Mouse (Mus musculus) neural tube, embryonic 13.5 days (tissue): Measurements from ENCODE around the gene Scn11a. TPM values are rescaled to one million over a fixed set of nuclear protein-coding genes. Genes with fewer than 3 reads are reported as not detected.

ENCODE experiments used
- ATAC-seq: fragments of 200-750 bp; cut with Nextera tagmentation; 2 replicates; pipeline ENCODE4 v1.8.0; 2017; ENCODE audit warnings: low read depth, mild to moderate bottlenecking, moderate TSS enrichment, moderate library complexity
- H3K27ac ChIP-seq: fragments of 300-500 bp; sonication (generic); replicated peaks from 2 replicates; pipeline ENCODE4 v1.5.1; 2015; ENCODE audit warnings: moderate library complexity, mild to moderate bottlenecking, inconsistent platforms
- H3K27me3 ChIP-seq: fragments of 300-500 bp; sonication (generic); 2 replicates; pipeline ENCODE4 v1.6.1; 2015; ENCODE audit warnings: mild to moderate bottlenecking, inconsistent platforms
- H3K36me3 ChIP-seq: fragments of 300-500 bp; sonication (generic); 2 replicates; pipeline ENCODE4 v1.6.1; 2015; ENCODE audit warnings: mild to moderate bottlenecking, inconsistent platforms
- H3K4me1 ChIP-seq: fragments of 300-500 bp; sonication (generic); replicated peaks from 2 replicates; pipeline ENCODE4 v1.6.1; 2015; ENCODE audit warnings: inconsistent platforms
- H3K4me2 ChIP-seq: fragments of 300-500 bp; sonication (generic); 2 replicates; pipeline ENCODE4 v1.6.1; 2015; ENCODE audit warnings: inconsistent platforms, mild to moderate bottlenecking, moderate library complexity
- H3K4me3 ChIP-seq: fragments of 300-500 bp; sonication (generic); 2 replicates; pipeline ENCODE4 v1.5.1; 2015; ENCODE audit warnings: mild to moderate bottlenecking, inconsistent platforms
- H3K9ac ChIP-seq: fragments of 300-500 bp; sonication (generic); 2 replicates; pipeline ENCODE4 v1.6.1; 2015; ENCODE audit warnings: moderate library complexity, mild to moderate bottlenecking, inconsistent platforms
- H3K9me3 ChIP-seq: fragments of 300-500 bp; sonication (generic); 2 replicates; pipeline ENCODE4 v1.6.1; 2016; ENCODE audit warnings: inconsistent platforms
- WGBS: fragments of 180-500 bp; shearing (Covaris S2); methylation state at CpG from one replicate; pipeline ENCODE4 v1.1.7; 2015; 5-methylcytosine and 5-hydroxymethylcytosine counted together
- polyA plus RNA-seq: library from polyadenylated mRNA; unstranded; fragments of >200 nt; fragmentation: Nextera tagmentation; extraction: Ambion mirVana; gene quantifications from 2 replicates; pipeline ENCODE4 v1.2.1, GENCODE M21; 2015

Gene Scn11a
- polyA plus RNA-seq, 1 experiment from 2014 or later: 0.35 TPM

- no peak overlapping the region for H3K9ac ChIP-seq
- ATAC-seq: no peak
- H3K27me3 ChIP-seq: no peaks in the 10 kb centered on the region
- no peaks in the 10 kb centered on the region for H3K9me3 ChIP-seq
- WGBS: 53% methylated on average over 9 of the region's 9 CpGs
- no peak overlapping the region for H3K27ac ChIP-seq
- H3K4me2 ChIP-seq: no peak overlapping the region
- no peak overlapping the region for H3K4me3 ChIP-seq
- no peaks in the 10 kb centered on the region for H3K36me3 ChIP-seq
- H3K4me1 ChIP-seq: no peaks in the 10 kb centered on the region
These were observed 32.8 kb downstream of the Scn11a start for GRCm38 (mm10) chr9:119792505-119792904.

- Histone ChIP-seq H3K9me3 (no peaks in the 10 kb centered on the region), H3K4me2 (no peak overlapping the region), H3K4me1 (0 out of 2 replicates have a peak, but pooled peaks cover 3% of the 10 kb centered on the region), H3K36me3 (no peaks in the 10 kb centered on the region), H3K9ac (no peak overlapping the region), H3K27me3 (no peaks in the 10 kb centered on the region), H3K27ac (no peak overlapping the region), H3K4me3 (no peak overlapping the region)
- ATAC-seq: no peak
- WGBS: 43% methylated on average over 3 of the region's 3 CpGs
These were observed 44.4 kb downstream of the Scn11a start for GRCm38 (mm10) chr9:119780901-119781300.

DNA sequence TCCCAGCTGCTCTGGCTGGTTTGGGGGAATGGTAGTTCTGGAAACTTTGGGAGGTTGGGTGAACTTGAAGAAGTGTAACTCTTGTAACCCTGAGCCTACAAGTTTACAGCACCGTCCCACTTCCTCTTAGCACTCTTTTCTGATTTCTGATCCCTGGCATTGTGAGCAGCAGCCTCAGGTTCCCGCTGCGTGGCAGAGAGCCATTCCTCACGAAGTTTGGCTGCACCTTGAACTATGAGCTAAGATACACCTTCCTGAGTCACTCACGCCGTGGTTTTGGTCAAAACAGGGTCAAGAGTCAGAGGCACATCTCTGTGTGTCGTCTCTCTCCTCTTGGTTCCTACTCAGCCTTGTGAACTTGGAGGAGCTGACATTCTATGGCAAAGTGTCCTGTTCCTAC is 48.6 kb downstream of the Scn11a start:
- Histone ChIP-seq H3K36me3 (no peaks in the 10 kb centered on the region), H3K4me1 (0 out of 2 replicates have a peak, but pooled peaks cover 3% of the 10 kb centered on the region), H3K4me3 (no peak overlapping the region), H3K9ac (no peak overlapping the region), H3K27me3 (no peaks in the 10 kb centered on the region), H3K4me2 (no peak overlapping the region), H3K9me3 (0 out of 2 replicates have a peak, but pooled peaks cover 2% of the 10 kb centered on the region), H3K27ac (no peak overlapping the region)
- no peak for ATAC-seq
- 86% methylated on average over 7 of the region's 7 CpGs for WGBS

DNA sequence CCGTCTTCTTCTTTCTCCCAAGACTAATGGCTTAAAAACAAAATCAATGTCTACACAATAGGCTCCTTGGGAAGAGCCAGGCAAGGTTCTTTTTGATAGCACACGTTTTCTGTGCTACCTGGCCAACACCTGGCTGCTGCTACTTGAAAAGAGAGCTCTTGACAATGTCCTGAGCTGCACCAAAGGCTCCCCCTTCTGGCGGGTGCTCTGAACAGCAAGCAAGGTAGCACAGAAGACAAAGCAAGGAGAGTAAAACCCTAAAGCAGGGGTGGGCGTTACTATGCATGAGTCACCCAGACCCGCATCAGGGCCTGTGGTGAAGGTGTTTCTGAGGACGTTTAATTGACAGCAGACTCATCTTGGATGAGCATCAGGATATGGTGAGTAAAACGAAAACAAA is 56.7 kb downstream of the Scn11a start:
- no peak overlapping the region for H3K4me2 ChIP-seq
- no peaks in the 10 kb centered on the region for H3K4me1 ChIP-seq
- no peaks in the 10 kb centered on the region for H3K9me3 ChIP-seq
- no peak overlapping the region for H3K9ac ChIP-seq
- no peaks in the 10 kb centered on the region for H3K27me3 ChIP-seq
- WGBS: 46% methylated on average over 7 of the region's 7 CpGs
- H3K36me3 ChIP-seq: no peaks in the 10 kb centered on the region
- no peak overlapping the region for H3K27ac ChIP-seq
- no peak overlapping the region for H3K4me3 ChIP-seq
- ATAC-seq: no peak

- H3K4me1 ChIP-seq: no peaks in the 10 kb centered on the region
- 84% methylated on average over 3 of the region's 3 CpGs for WGBS
- no peak overlapping the region for H3K4me2 ChIP-seq
- no peak for ATAC-seq
- H3K36me3 ChIP-seq: no peaks in the 10 kb centered on the region
- no peak overlapping the region for H3K9ac ChIP-seq
- no peaks in the 10 kb centered on the region for H3K27me3 ChIP-seq
- no peak overlapping the region for H3K4me3 ChIP-seq
- H3K9me3 ChIP-seq: peaks cover 10% of the 10 kb centered on the region; the same call in 1 of the 2 replicates
- H3K27ac ChIP-seq: no peak overlapping the region
These were observed 65.0 kb downstream of the Scn11a start for GRCm38 (mm10) chr9:119760226-119760625.

- peaks cover 14% of the 10 kb centered on the region; the same call in 1 of the 2 replicates for H3K9me3 ChIP-seq
- H3K9ac ChIP-seq: no peak overlapping the region
- no peak overlapping the region for H3K4me3 ChIP-seq
- 83% methylated on average over 1 of the region's 1 CpGs for WGBS
- no peak overlapping the region for H3K27ac ChIP-seq
- H3K36me3 ChIP-seq: no peaks in the 10 kb centered on the region
- H3K4me1 ChIP-seq: no peaks in the 10 kb centered on the region
- no peaks in the 10 kb centered on the region for H3K27me3 ChIP-seq
- no peak overlapping the region for H3K4me2 ChIP-seq
- no peak for ATAC-seq
These were observed 65.8 kb downstream of the Scn11a start for GRCm38 (mm10) chr9:119759457-119759856.

GRCm38 (mm10) chr9:119751507-119751906 is 73.7 kb downstream of the Scn11a start:
- H3K4me3 ChIP-seq: no peak overlapping the region
- no peak overlapping the region for H3K4me2 ChIP-seq
- no peak; the same call in 1 of the 2 replicates for ATAC-seq
- H3K27ac ChIP-seq: no peak overlapping the region
- no peaks in the 10 kb centered on the region for H3K4me1 ChIP-seq
- no peaks in the 10 kb centered on the region for H3K36me3 ChIP-seq
- H3K27me3 ChIP-seq: no peaks in the 10 kb centered on the region
- H3K9ac ChIP-seq: no peak overlapping the region
- peaks cover 11% of the 10 kb centered on the region for H3K9me3 ChIP-seq
- 19% methylated on average over 5 of the region's 5 CpGs for WGBS

GRCm38 (mm10) chr9:119749112-119749511 is 76.1 kb downstream of the Scn11a start:
- H3K36me3 ChIP-seq: no peaks in the 10 kb centered on the region
- H3K27ac ChIP-seq: no peak overlapping the region
- H3K4me3 ChIP-seq: no peak overlapping the region
- no peaks in the 10 kb centered on the region for H3K4me1 ChIP-seq
- H3K27me3 ChIP-seq: no peaks in the 10 kb centered on the region
- peaks cover 7% of the 10 kb centered on the region for H3K9me3 ChIP-seq
- no peak for ATAC-seq
- H3K9ac ChIP-seq: no peak overlapping the region
- no peak overlapping the region for H3K4me2 ChIP-seq
- 69% methylated on average over 9 of the region's 9 CpGs for WGBS

DNA sequence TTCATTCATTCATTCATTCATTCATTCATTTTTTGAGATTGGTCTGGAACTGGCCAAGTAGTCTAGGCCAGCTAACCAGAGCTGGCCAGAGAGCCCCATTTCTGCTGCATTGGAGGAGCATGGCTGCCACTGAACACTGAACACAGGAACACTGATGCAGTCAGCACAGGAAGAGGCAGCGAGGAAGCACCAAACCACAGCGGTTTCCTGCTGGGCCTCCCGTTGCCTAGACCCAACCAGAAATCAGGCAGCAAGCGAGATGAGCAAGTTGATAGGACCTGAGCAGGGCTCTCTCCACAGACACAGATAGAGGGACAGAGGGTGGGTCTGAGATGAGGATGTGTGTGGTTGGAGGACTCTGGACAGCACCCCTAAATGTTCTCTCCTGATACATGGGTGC is 81.4 kb downstream of the Scn11a start:
- Histone ChIP-seq H3K4me1 (no peaks in the 10 kb centered on the region), H3K4me2 (no peak overlapping the region), H3K9me3 (peaks cover 7% of the 10 kb centered on the region), H3K27me3 (no peaks in the 10 kb centered on the region), H3K4me3 (no peak overlapping the region), H3K9ac (no peak overlapping the region), H3K36me3 (no peaks in the 10 kb centered on the region), H3K27ac (no peak overlapping the region)
- no peak for ATAC-seq
- 85% methylated on average over 4 of the region's 4 CpGs for WGBS

DNA sequence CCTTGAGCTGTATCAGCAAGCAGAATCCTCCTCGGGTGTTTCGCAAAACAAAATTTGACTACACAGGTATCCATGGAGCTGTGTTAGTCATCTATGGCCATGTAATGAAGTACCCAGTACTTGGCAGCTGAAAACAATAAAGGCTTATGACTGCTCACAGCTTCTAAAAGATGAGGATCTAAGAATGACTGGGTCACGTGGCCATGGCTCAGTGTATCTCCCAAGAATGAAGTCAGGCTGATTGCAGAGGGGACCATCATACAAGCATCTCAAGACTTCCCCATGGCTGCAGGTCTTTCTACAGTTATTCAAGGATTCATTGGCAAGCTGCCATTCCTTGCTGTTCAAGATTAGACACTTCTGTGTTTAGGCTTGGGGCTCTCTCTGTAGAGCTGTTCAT is 81.9 kb downstream of the Scn11a start:
- WGBS: 88% methylated on average over 3 of the region's 3 CpGs
- H3K4me2 ChIP-seq: no peak overlapping the region
- no peak overlapping the region for H3K9ac ChIP-seq
- H3K4me3 ChIP-seq: no peak overlapping the region
- peaks cover 7% of the 10 kb centered on the region for H3K9me3 ChIP-seq
- no peak overlapping the region for H3K27ac ChIP-seq
- H3K36me3 ChIP-seq: no peaks in the 10 kb centered on the region
- no peak for ATAC-seq
- no peaks in the 10 kb centered on the region for H3K4me1 ChIP-seq
- H3K27me3 ChIP-seq: no peaks in the 10 kb centered on the region

- no peak for ATAC-seq
- H3K36me3 ChIP-seq: no peaks in the 10 kb centered on the region
- no peak overlapping the region for H3K9ac ChIP-seq
- H3K27ac ChIP-seq: no peak overlapping the region
- H3K9me3 ChIP-seq: no peaks in the 10 kb centered on the region
- H3K4me1 ChIP-seq: no peaks in the 10 kb centered on the region
- H3K4me3 ChIP-seq: no peak overlapping the region
- 50% methylated on average over 5 of the region's 5 CpGs for WGBS
- H3K4me2 ChIP-seq: no peak overlapping the region
- H3K27me3 ChIP-seq: no peaks in the 10 kb centered on the region
These were observed 84.0 kb downstream of the Scn11a start for GRCm38 (mm10) chr9:119741101-119741786.

- H3K4me2 ChIP-seq: no peak overlapping the region
- H3K4me1 ChIP-seq: peaks cover 12% of the 10 kb centered on the region
- H3K9me3 ChIP-seq: no peaks in the 10 kb centered on the region
- H3K27me3 ChIP-seq: no peaks in the 10 kb centered on the region
- H3K4me3 ChIP-seq: no peak overlapping the region
- H3K27ac ChIP-seq: no peak overlapping the region
- WGBS: 93% methylated on average over 11 of the region's 11 CpGs
- no peaks in the 10 kb centered on the region for H3K36me3 ChIP-seq
- no peak for ATAC-seq
- no peak overlapping the region for H3K9ac ChIP-seq
These were observed 96.7 kb downstream of the Scn11a start for GRCm38 (mm10) chr9:119728412-119729097.
